Mouse (Mus musculus) lung, embryonic 15.5 days (tissue): ENCODE results near the gene Pax5. TPM values are rescaled to one million over a fixed set of nuclear protein-coding genes. Genes with fewer than 3 reads are reported as not detected.

ENCODE experiments used
- ATAC-seq: fragments of 200-750 bp; cut with Nextera tagmentation; 2 replicates; pipeline ENCODE4 v1.8.0; 2017; ENCODE audit warnings: moderate number of reproducible peaks, borderline replicate concordance; ENCODE audit not compliant: low FRiP score, low TSS enrichment; ENCODE audit errors: extremely low read depth
- H3K27ac ChIP-seq: fragments of 300-500 bp; sonication (generic); 2 replicates; pipeline ENCODE4 v1.5.1; 2015; ENCODE audit warnings: moderate library complexity, mild to moderate bottlenecking, inconsistent platforms
- H3K27me3 ChIP-seq: fragments of 300-500 bp; sonication (generic); 2 replicates; pipeline ENCODE4 v1.6.1; 2015; ENCODE audit warnings: inconsistent platforms
- H3K36me3 ChIP-seq: fragments of 300-500 bp; sonication (generic); 2 replicates; pipeline ENCODE4 v1.6.1; 2015; ENCODE audit warnings: inconsistent platforms
- H3K4me1 ChIP-seq: fragments of 300-500 bp; sonication (generic); 2 replicates; pipeline ENCODE4 v1.6.1; 2015; ENCODE audit warnings: inconsistent platforms
- H3K4me2 ChIP-seq: fragments of 300-500 bp; sonication (generic); 2 replicates; pipeline ENCODE4 v1.6.1; 2015; ENCODE audit warnings: inconsistent platforms, mild to moderate bottlenecking, moderate library complexity
- H3K4me3 ChIP-seq: fragments of 300-500 bp; sonication (generic); 2 replicates; pipeline ENCODE4 v1.5.1; 2015; ENCODE audit warnings: mild to moderate bottlenecking, inconsistent platforms
- H3K9ac ChIP-seq: fragments of 300-500 bp; sonication (generic); 2 replicates; pipeline ENCODE4 v1.6.1; 2015; ENCODE audit warnings: inconsistent platforms
- H3K9me3 ChIP-seq: fragments of 300-500 bp; sonication (generic); 2 replicates; pipeline ENCODE4 v1.6.1; 2016; ENCODE audit warnings: inconsistent platforms
- WGBS: fragments of 180-500 bp; shearing (Covaris S2); methylation state at CpG from one replicate; pipeline ENCODE4 v1.1.7; 2015; 5-methylcytosine and 5-hydroxymethylcytosine counted together
- polyA plus RNA-seq: library from polyadenylated mRNA; unstranded; fragments of >200 nt; fragmentation: Nextera tagmentation; extraction: Ambion mirVana; gene quantifications from 2 replicates; pipeline ENCODE4 v1.2.1, GENCODE M21; 2015

The Pax5 gene
- polyA plus RNA-seq, 1 experiment from 2014 or later = not detected

DNA sequence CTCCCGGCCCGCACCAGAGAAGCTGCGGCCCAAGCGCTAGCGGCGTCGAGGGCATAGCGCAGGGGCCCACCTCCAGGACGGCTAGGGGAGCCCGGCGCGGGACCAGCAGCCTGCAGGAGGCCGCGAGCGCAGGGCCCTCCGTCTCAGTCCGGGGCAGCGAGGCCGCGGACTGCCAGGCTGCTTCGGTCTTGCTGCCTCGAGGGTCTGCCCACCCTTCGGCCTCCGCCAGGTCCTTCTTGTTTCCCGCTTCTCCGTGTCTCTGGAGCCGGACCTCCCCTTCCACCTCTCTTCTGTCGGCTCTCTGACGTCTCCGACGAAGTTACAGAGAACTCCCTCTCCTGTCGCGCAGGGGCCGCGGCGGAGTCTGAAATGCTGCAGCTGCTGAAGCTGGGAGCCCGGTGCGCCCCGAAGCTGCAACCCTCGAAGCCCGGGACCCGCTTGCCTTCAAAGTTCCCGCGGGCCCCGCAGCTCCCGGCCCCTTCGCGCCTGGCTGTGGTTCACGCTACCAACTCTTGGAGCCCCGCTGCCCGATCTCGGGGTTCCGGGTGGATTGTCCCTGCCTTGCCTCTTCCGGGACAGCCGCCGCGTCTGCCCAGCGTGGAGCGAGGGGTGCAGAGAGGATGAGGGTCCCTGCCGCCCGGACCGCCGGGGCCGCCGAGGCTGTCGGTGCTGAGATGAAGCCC is 6.5 kb downstream of the Pax5 start:
- H3K4me3 ChIP-seq = peak overlapping the region; percentile 31
- peaks cover 98% of the 10 kb centered on the region for H3K27me3 ChIP-seq
- no peak overlapping the region for H3K9ac ChIP-seq
- H3K4me1 ChIP-seq = peaks cover 19% of the 10 kb centered on the region
- 1% methylated on average over 64 of the region's 66 CpGs for WGBS
- H3K9me3 ChIP-seq = no peaks in the 10 kb centered on the region
- H3K36me3 ChIP-seq = no peaks in the 10 kb centered on the region
- H3K27ac ChIP-seq = no peak overlapping the region
- peak overlapping the region; percentile 58 for H3K4me2 ChIP-seq
- ATAC-seq = no peak

DNA sequence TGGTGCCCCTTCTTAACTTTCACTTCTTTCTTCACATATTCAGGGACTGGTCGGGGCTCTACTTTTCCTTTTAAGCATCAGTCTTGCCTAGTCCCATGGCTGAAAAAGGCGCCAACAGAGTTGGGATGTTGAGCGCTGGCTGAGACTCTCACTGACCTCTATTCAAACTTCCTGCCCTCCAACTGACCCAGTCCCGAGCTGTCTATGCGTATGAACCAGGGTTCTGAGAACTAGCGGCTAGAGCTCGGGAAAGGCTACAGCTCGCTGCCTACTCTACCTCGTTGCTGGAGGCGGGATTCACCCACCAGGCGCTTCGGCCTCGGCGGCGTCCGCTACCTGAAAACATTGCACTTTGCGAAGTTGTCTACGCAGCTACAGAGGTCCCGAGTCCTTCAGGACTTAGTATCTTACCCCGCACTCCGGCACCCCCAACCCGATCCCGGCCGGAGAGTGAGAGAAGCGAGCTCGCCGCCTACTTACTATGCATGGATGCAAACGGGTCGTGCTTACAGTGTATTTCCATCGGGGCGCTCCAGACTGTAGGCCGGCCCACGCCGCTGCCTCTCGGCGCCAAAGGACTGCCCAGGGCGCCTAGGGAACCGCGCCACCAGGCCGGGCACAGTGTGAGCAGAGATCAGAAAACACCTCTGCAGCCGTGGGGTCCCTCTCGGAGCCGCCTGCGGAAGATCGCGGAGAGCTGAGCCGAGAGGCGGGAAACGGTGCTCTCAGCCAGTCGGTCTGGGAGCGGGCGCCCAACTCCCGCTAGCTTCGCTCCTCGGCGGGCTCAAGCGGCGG is 7.2 kb downstream of the Pax5 start:
- H3K27me3 ChIP-seq = peaks cover 98% of the 10 kb centered on the region
- H3K27ac ChIP-seq = no peak overlapping the region
- H3K4me1 ChIP-seq = peaks cover 19% of the 10 kb centered on the region
- H3K9me3 ChIP-seq = no peaks in the 10 kb centered on the region
- no peak overlapping the region for H3K9ac ChIP-seq
- WGBS = 1% methylated on average over 58 of the region's 58 CpGs
- H3K4me3 ChIP-seq = peak overlapping the region; percentile 31
- no peaks in the 10 kb centered on the region for H3K36me3 ChIP-seq
- ATAC-seq = no peak
- H3K4me2 ChIP-seq = peak overlapping the region; percentile 58

GRCm38 (mm10) chr4:44702011-44702527 is 8.2 kb downstream of the Pax5 start:
- no peak overlapping the region for H3K9ac ChIP-seq
- no peak overlapping the region for H3K27ac ChIP-seq
- peaks cover 94% of the 10 kb centered on the region for H3K27me3 ChIP-seq
- peaks cover 19% of the 10 kb centered on the region for H3K4me1 ChIP-seq
- no peak overlapping the region for H3K4me2 ChIP-seq
- no peak for ATAC-seq
- no peaks in the 10 kb centered on the region for H3K9me3 ChIP-seq
- no peak overlapping the region for H3K4me3 ChIP-seq
- no peaks in the 10 kb centered on the region for H3K36me3 ChIP-seq
- 1% methylated on average over 25 of the region's 25 CpGs for WGBS

GRCm38 (mm10) chr4:44701513-44701912 is 8.8 kb downstream of the Pax5 start:
- Histone ChIP-seq H3K4me1 (peaks cover 19% of the 10 kb centered on the region), H3K9ac (no peak overlapping the region), H3K27me3 (peaks cover 94% of the 10 kb centered on the region), H3K36me3 (no peaks in the 10 kb centered on the region), H3K4me2 (no peak overlapping the region), H3K9me3 (no peaks in the 10 kb centered on the region), H3K27ac (no peak overlapping the region), H3K4me3 (no peak overlapping the region)
- no peak for ATAC-seq
- WGBS = under 1% methylated on average over 9 of the region's 9 CpGs

- no peak overlapping the region for H3K9ac ChIP-seq
- H3K4me3 ChIP-seq = no peak overlapping the region
- no peaks in the 10 kb centered on the region for H3K9me3 ChIP-seq
- H3K27ac ChIP-seq = no peak overlapping the region
- no peak for ATAC-seq
- H3K27me3 ChIP-seq = peaks cover 69% of the 10 kb centered on the region
- H3K36me3 ChIP-seq = no peaks in the 10 kb centered on the region
- H3K4me1 ChIP-seq = no peaks in the 10 kb centered on the region
- H3K4me2 ChIP-seq = no peak overlapping the region
Observed at GRCm38 (mm10) chr4:44696676-44697075, 13.6 kb downstream of the Pax5 start.

GRCm38 (mm10) chr4:44694369-44694768 is 15.9 kb downstream of the Pax5 start:
- Histone ChIP-seq H3K36me3 (no peaks in the 10 kb centered on the region), H3K4me3 (no peak overlapping the region), H3K4me2 (no peak overlapping the region), H3K4me1 (no peaks in the 10 kb centered on the region), H3K27me3 (peaks cover 52% of the 10 kb centered on the region), H3K9ac (no peak overlapping the region), H3K9me3 (no peaks in the 10 kb centered on the region), H3K27ac (no peak overlapping the region)
- no peak for ATAC-seq
- WGBS = 69% methylated on average over 15 of the region's 15 CpGs

- no peaks in the 10 kb centered on the region for H3K9me3 ChIP-seq
- 61% methylated on average over 6 of the region's 6 CpGs for WGBS
- no peaks in the 10 kb centered on the region for H3K36me3 ChIP-seq
Observed at GRCm38 (mm10) chr4:44685582-44685981, 24.7 kb downstream of the Pax5 start.

GRCm38 (mm10) chr4:44680242-44680897 is 29.9 kb downstream of the Pax5 start:
- no peak overlapping the region for H3K9ac ChIP-seq
- no peaks in the 10 kb centered on the region for H3K36me3 ChIP-seq
- H3K27me3 ChIP-seq = no peaks in the 10 kb centered on the region
- 61% methylated on average over 6 of the region's 6 CpGs for WGBS
- no peak for ATAC-seq
- no peak overlapping the region for H3K27ac ChIP-seq
- no peak overlapping the region for H3K4me2 ChIP-seq
- no peaks in the 10 kb centered on the region for H3K4me1 ChIP-seq
- no peak overlapping the region for H3K4me3 ChIP-seq
- H3K9me3 ChIP-seq = no peaks in the 10 kb centered on the region

More at GRCm38 (mm10) chr4:44685582-44685981, 24.7 kb downstream of the Pax5 start:
- Histone ChIP-seq H3K4me2 (no peak overlapping the region), H3K27ac (no peak overlapping the region), H3K4me1 (no peaks in the 10 kb centered on the region), H3K4me3 (no peak overlapping the region), H3K27me3 (no peaks in the 10 kb centered on the region), H3K9ac (no peak overlapping the region)
- ATAC-seq = no peak

DNA sequence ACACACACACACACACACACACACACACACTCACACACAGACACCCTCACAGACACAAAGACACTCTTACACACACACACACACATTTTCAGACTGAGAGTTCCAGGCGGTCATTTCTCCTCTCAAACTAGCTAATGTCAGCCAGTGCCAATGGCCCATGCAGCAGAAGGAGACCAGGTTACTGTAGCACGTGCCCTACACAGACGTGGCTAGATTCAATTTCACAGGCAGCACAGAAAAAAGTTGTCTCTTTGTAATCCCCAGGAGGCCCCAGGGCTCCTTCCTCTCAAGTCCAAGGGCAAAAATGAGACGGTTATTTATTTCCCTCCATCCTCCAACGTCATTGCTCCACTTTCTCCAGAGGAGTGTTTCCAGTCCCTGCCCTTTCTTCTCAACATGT is 31.6 kb downstream of the Pax5 start:
- Histone ChIP-seq H3K4me1 (no peaks in the 10 kb centered on the region), H3K4me3 (no peak overlapping the region), H3K27me3 (no peaks in the 10 kb centered on the region), H3K9ac (no peak overlapping the region), H3K4me2 (no peak overlapping the region), H3K9me3 (no peaks in the 10 kb centered on the region), H3K27ac (no peak overlapping the region), H3K36me3 (no peaks in the 10 kb centered on the region)
- 52% methylated on average over 5 of the region's 5 CpGs for WGBS
- no peak for ATAC-seq

DNA sequence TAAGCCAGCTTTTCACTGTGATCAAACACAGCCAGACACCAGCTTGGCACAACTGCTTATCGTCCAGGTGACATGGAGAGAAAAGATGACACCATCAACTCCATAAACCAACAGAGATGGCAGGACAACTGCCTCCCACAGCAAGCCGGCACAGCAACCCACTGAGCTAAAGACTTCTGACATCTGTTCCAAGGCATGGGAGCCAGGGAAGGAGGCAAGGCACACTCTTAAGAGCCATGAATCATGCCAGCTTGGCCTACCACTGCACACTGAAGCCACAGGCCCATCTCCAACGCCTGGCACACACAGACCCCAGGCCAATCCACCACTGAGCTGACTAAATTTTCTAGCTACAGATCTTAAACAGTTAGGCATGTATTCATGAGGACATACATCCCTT is 32.3 kb downstream of the Pax5 start:
- no peak for ATAC-seq
- no peaks in the 10 kb centered on the region for H3K4me1 ChIP-seq
- H3K36me3 ChIP-seq = no peaks in the 10 kb centered on the region
- H3K27ac ChIP-seq = no peak overlapping the region
- no peak overlapping the region for H3K9ac ChIP-seq
- WGBS = 59% methylated on average over 3 of the region's 3 CpGs
- H3K9me3 ChIP-seq = no peaks in the 10 kb centered on the region
- no peak overlapping the region for H3K4me2 ChIP-seq
- H3K27me3 ChIP-seq = no peaks in the 10 kb centered on the region
- H3K4me3 ChIP-seq = no peak overlapping the region

GRCm38 (mm10) chr4:44674973-44675372 is 35.3 kb downstream of the Pax5 start:
- Histone ChIP-seq H3K9ac (no peak overlapping the region), H3K36me3 (no peaks in the 10 kb centered on the region), H3K4me2 (no peak overlapping the region), H3K9me3 (no peaks in the 10 kb centered on the region), H3K27ac (no peak overlapping the region), H3K27me3 (no peaks in the 10 kb centered on the region), H3K4me1 (no peaks in the 10 kb centered on the region), H3K4me3 (no peak overlapping the region)
- 78% methylated on average over 8 of the region's 8 CpGs for WGBS
- ATAC-seq = no peak

DNA sequence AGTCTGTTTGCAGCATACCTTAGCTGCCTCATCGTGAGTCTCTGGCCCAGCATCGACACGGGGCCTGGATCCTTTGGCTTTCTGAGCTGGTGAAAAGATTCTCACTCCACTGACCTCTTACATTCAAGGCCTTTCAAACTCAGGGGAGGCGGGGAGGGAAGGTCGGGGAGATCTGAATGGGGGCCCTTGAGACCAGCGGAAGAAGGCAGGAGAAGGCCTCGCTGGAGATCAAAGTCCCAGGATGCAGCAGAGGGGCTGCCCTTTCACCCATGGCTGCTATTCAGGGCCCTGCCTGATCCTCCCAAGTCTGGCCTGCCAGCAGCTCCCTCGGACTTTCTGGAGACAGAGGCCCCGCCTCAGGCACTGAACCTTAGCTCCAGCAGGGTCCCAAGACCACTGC is 36.6 kb downstream of the Pax5 start:
- Histone ChIP-seq H3K36me3 (no peaks in the 10 kb centered on the region), H3K4me3 (no peak overlapping the region), H3K27me3 (no peaks in the 10 kb centered on the region), H3K4me1 (no peaks in the 10 kb centered on the region), H3K9me3 (no peaks in the 10 kb centered on the region), H3K4me2 (no peak overlapping the region), H3K27ac (no peak overlapping the region), H3K9ac (no peak overlapping the region)
- WGBS = 43% methylated on average over 9 of the region's 9 CpGs
- no peak for ATAC-seq
